In the genomic region with DNA sequence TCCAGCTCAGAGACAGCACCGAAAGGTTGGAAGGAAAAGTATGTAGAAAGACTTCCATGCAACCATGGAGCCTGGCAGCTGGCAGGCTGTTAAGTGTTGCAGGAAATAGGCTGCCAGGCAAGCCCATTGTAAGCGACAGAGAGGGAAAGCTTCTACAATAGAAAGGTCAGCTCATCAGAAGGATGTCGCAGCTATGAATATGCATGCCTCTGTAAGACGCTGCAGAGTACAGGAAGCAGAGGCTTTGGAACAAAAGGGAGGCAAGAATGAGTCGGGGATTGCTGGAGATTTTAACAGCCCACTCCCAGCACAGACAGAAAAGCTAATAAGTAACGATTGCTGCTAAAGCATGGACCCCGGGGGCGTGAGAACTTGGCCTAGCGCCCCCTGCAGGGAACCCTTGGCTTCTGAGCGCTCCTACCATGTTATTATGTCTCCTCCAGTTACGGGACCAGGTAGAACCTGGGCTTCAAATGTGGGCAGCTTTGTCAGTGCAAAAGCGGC, we compare ENCODE assay signal across 8 mouse cellular contexts. TPM values are rescaled to one million over a fixed set of nuclear protein-coding genes. Genes with fewer than 3 reads are reported as not detected.
DNase-seq lines count a peak whose midpoint lies in the region; ATAC-seq and TF ChIP-seq lines count a peak whose summit lies in the region.
"Had no signal": no experiment of that assay in that cellular context is flagged by ENCODE, and none has a peak within 500 bp of the region (broad histone marks: within the 10 kb centered on the region; RNA-seq: fewer than 3 reads in every experiment).

No protein-coding gene starts in this region.

- H3K4me3 ChIP-seq in left cerebral cortex, adult 2 months: 0 out of 2 replicates have a peak overlapping the region, but pooled peaks have one; percentile 13
- 0 out of 2 replicates have a peak overlapping the region, but pooled peaks have one; percentile 11 for H3K4me3 ChIP-seq in forebrain, postnatal 0 days (ENCODE audit: low read depth, low read length)
- H3K4me3 ChIP-seq in lung, embryonic 14.5 days (ENCODE audit: low read depth, low read length): no peak overlapping the region

- peaks cover 27% of the 10 kb centered on the region for H3K4me1 ChIP-seq in forebrain, postnatal 0 days (ENCODE audit: insufficient read depth)
- H3K4me1 ChIP-seq in lung, embryonic 14.5 days (ENCODE audit: insufficient read depth): peaks cover 3% of the 10 kb centered on the region; the same call in 1 of the 2 replicates

- H3K4me2 ChIP-seq in forebrain, postnatal 0 days (ENCODE audit: low read depth): peak overlapping the region; percentile 39
- peak overlapping the region; percentile 24; the same call in 1 of the 2 replicates for H3K4me2 ChIP-seq in lung, embryonic 14.5 days

- TF ChIP-seq POLR2A in brain, embryonic 14.5 days (IDR thresholded peaks at IDR 0.05; ENCODE audit: borderline replicate concordance, extremely low read depth, insufficient read depth, insufficient read length, poor library complexity, severe bottlenecking): no peak

- peak overlapping the region; percentile 12; the same call in 1 of the 2 replicates for H3K27ac ChIP-seq in left cerebral cortex, adult 2 months
- peak overlapping the region; percentile 76 for H3K27ac ChIP-seq in forebrain, postnatal 0 days (ENCODE audit: low read depth, low read length)
- H3K27ac ChIP-seq in lung, embryonic 14.5 days (ENCODE audit: low read depth): peak overlapping the region; percentile 64

- peak overlapping the region; percentile 43 for H3K9ac ChIP-seq in forebrain, postnatal 0 days
- no peak overlapping the region for H3K9ac ChIP-seq in lung, embryonic 14.5 days

- H3K36me3 ChIP-seq in forebrain, postnatal 0 days (ENCODE audit: insufficient read depth): no peaks in the 10 kb centered on the region
- H3K36me3 ChIP-seq in lung, embryonic 14.5 days (ENCODE audit: insufficient read depth): no peaks in the 10 kb centered on the region

- peak; percentile 50 for TF ChIP-seq CTCF in left cerebral cortex, adult 2 months (IDR thresholded peaks at IDR 0.05)
- peak; percentile 64 for TF ChIP-seq CTCF in brain, embryonic 14.5 days (IDR thresholded peaks at IDR 0.05; ENCODE audit: borderline replicate concordance, extremely low read depth, insufficient read depth, insufficient read length)
- TF ChIP-seq CTCF in forebrain, postnatal 0 days (IDR thresholded peaks at IDR 0.05; ENCODE audit: low read depth): peak; percentile 51
- TF ChIP-seq CTCF in lung, embryonic 14.5 days (IDR thresholded peaks at IDR 0.05; ENCODE audit: low read depth): peak; percentile 51

- no peaks in the 10 kb centered on the region for H3K27me3 ChIP-seq in forebrain, postnatal 0 days (ENCODE audit: insufficient read depth, low read length)
- H3K27me3 ChIP-seq in lung, embryonic 14.5 days (ENCODE audit: insufficient read depth, low read length): no peaks in the 10 kb centered on the region

- 5% methylated on average over 12 of the region's 12 CpGs for WGBS in forebrain, postnatal 0 days
- 23% methylated on average over 12 of the region's 12 CpGs for WGBS in lung, embryonic 14.5 days

- H3K9me3 ChIP-seq in forebrain, postnatal 0 days (ENCODE audit: low read length): no peaks in the 10 kb centered on the region
- no peaks in the 10 kb centered on the region for H3K9me3 ChIP-seq in lung, embryonic 14.5 days (ENCODE audit: low read depth, low read length)

- peak; percentile 80 for ATAC-seq in forebrain, postnatal 0 days
- ATAC-seq in lung, embryonic 14.5 days (ENCODE audit: insufficient read depth): peak; percentile 16; the same call in 1 of the 2 replicates

- intact Hi-C loops in left cerebral cortex, adult 2 months (cut with DNase I): no loop called here

- no peak for DNase-seq in left cerebral cortex, adult 2 months (ENCODE audit: extremely low spot score in 1 of 2, low spot score in 2 of 2)
- DNase-seq in left cerebral cortex, adult 11 months (ENCODE audit: low spot score): no peak
- DNase-seq in brain, embryonic 14.5 days (ENCODE audit: low read depth): peak; percentile 94
- peak; percentile 75 for DNase-seq in forebrain, postnatal 0 days
- DNase-seq in lung, embryonic 14.5 days: peak; percentile 53
- DNase-seq in retina, embryonic 14.5 days (ENCODE audit: low spot score): peak; percentile 60
- no peak for DNase-seq in layer of hippocampus, adult 18-20 months (ENCODE audit: low spot score in 2 of 2)

RNA-seq across cellular contexts. Expression of a gene that starts 23.1 kb away (rescaled TPM):
- 10 to 100 TPM; 40.8 to 49.1 TPM for total RNA-seq in left cerebral cortex, adult 2 months (2021)
- 33.3 and 43.8 TPM in 2 replicates for polyA plus RNA-seq in brain, embryonic 14.5 days (2012; rRNA removed)
- 18.5 and 25.1 TPM in 2 replicates for total RNA-seq in forebrain, postnatal 0 days (2014; rRNA removed)
- 6.6 and 11.5 TPM in 2 replicates for polyA plus RNA-seq in forebrain, postnatal 0 days (2015; fragmentation: Nextera tagmentation; extraction: Ambion mirVana)
- polyA plus RNA-seq in lung, embryonic 14.5 days (2014; fragmentation: Nextera tagmentation; extraction: Ambion mirVana): 10.7 and 11.7 TPM in 2 replicates
- 10 to 100 TPM; 53.6 to 53.7 TPM for total RNA-seq in layer of hippocampus, adult 18-20 months (2021)

RNA-seq across cellular contexts. Expression of a gene that starts 41.2 kb away (rescaled TPM):
- not detected for total RNA-seq in left cerebral cortex, adult 2 months (2021)
- 0.20 and 0.29 TPM in 2 replicates for polyA plus RNA-seq in brain, embryonic 14.5 days (2012; rRNA removed)
- 0.31 and 0.48 TPM in 2 replicates for total RNA-seq in forebrain, postnatal 0 days (2014; rRNA removed)
- polyA plus RNA-seq in forebrain, postnatal 0 days (2015; fragmentation: Nextera tagmentation; extraction: Ambion mirVana): not detected in 2 replicates
- polyA plus RNA-seq in lung, embryonic 14.5 days (2014; fragmentation: Nextera tagmentation; extraction: Ambion mirVana): not detected in 2 replicates
- not detected for total RNA-seq in layer of hippocampus, adult 18-20 months (2021)
- total RNA-seq: neutrophil, adult 5-6 weeks had no signal

Comparison
In these comparisons a context has a peak if more than half of its experiments do, and no peak if none do; other contexts are left out.
1. DNase-seq: peak in brain, embryonic 14.5 days (single experiment), forebrain, postnatal 0 days (single experiment), lung, embryonic 14.5 days (single experiment) and retina, embryonic 14.5 days (single experiment); none in left cerebral cortex, adult 2 months (0 of 2), left cerebral cortex, adult 11 months (single experiment) and layer of hippocampus, adult 18-20 months (0 of 2).
2. H3K27ac ChIP-seq: peak in every context shown above with its lines; median percentile 76 in forebrain, postnatal 0 days; 64 in lung, embryonic 14.5 days; 12 in left cerebral cortex, adult 2 months.
3. Peak in every context shown above with its lines, with median percentiles within 50 percentile points of each other: CTCF ChIP-seq.